Mouse (Mus musculus) ES-Bruce4 (cell line): ENCODE data around the gene Cd8b1.

Experiments used
- CTCF ChIP-seq: IDR thresholded peaks from one replicate; pipeline ENCODE4 v1.8.1; 2011; ENCODE audit warnings: low read depth, low read length
- POLR2A ChIP-seq: IDR thresholded peaks from one replicate; pipeline ENCODE4 v1.8.1; 2011; ENCODE audit warnings: low read length; ENCODE audit not compliant: insufficient read depth

DNA sequence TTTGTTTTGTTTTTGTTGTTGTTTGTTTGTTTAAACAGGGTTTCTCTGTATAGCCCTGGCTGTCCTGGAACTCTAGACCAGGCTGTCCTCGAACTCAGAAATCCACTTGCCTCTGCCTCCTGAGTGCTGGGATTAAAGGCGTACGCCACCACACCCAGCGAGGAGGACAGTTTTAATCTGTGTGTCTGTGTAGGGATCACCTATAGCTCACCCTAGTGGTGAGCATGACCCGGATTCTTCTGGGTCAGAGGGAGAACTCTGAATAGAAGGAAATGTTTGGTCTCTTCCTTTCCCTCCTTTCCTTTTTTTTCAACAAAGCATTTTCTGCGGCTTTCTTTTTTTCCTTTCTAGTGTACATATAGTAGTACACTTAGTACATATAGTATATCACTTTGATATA is 27.3 kb upstream of the Cd8b1 start:
- TF ChIP-seq CTCF (no peak), POLR2A (no peak)
